Mouse (Mus musculus) thymus, postnatal 10 days (tissue): ENCODE results near the gene Pld6.
A peak's percentile ranks its signal among the peaks of the same experiment; 100 is the strongest.

Experiments used
- DNase-seq, 2 experiments: peaks; one replicate each; pipeline ENCODE4 v3.0.0; 2021; ENCODE audit warnings: low spot score in 2 of 2

Pld6 gene

DNA sequence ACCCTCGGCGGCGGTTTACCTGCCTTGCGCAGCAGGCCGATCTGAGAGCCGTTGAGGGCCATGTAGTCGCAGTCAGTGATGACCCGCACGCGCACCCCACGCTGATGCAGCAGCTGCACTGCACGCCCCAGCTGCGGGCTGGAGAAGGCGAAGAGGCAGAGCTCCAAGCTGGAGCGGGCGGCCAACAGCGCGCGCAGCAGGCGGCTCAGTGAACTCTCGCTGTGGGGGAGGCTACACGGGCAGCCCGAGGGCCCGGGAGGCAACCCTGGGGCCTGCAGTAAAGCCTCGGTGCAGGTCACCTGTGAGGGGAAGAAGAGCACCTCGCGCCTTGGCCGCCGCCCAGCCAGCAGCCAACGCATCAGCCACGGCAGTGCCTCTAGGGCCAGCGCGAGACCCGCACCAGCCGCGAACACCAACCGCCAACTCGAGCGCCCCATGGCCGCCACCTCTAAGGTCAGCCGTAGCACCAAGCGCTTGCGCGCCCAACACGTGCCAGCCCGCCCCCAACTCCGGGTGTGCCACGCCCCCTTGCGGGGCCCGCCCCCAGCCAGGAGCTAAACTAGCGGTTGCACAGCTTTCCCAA lies at the start of gene Pld6:
TSS of gene Pld6 (minus strand) at position 447 of the 583 bp plus-strand sequence.
- DNase-seq = peak; percentile 31 to 55

DNA sequence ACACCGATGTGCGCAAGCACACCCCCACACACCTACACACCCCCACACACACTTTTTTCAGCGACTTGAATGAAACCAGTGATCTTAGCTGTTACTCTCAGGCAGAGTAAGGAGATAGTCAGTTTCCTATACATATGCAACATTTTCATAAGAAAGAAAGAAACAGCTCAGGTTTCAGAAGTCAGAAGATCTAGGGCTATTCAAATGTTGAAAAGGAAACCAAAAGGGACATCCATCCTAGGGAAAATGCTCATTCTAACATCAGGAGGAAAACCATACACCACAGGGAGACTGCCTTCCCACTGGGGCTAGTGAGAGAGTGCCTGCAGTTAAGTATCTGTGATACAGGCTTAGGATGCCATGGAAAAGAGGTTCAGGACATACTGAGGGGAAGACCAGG lies 34.2 kb upstream of the Pld6 start:
- DNase-seq = no peak

DNA sequence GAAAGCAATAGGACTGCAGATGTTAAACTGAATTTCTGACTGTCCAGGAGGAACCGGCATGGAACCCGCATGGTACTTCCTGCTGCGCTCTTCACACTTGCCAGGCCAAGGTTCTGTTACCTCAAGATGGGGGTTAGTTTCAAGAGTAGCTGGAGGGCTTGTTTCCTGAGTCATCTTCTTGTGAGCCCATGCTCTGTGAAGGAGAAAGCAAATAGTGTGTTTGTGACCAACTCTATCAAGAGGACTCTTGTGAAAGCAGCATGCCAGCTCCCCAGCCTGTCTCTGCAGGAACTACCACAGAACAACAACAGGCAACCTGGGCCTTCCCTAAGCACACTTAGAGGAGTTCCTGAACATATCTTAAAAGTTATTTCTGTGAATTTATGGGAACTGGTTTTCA lies 30.5 kb upstream of the Pld6 start:
- no peak for DNase-seq

DNA sequence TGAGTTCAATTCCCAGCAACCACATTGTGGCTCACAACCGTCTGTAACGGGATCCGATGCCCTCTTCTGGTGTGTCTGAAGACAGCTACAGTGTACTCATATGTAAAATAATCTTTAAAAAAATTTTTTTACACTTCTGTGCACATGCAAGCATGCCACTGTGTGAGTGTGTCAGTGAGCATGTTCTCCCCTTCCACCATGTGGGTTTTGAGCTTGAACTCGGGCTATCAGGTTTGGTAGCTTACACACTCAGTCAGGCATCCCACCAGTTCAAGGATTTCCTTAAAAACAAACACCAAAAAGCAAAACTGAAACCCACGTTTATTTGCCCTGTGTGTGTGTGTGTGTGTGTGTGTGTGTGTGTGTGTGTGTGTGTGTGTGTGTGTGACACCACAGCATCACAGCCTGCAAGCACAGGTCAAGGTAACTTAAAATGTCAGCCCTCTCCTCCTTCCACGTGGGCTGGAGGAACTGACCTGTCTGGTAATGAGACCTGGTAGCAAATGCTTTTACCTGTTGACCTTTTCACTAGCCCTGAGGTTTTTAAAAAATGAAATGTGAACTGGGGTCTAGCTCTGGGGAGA lies 28.1 kb upstream of the Pld6 start:
- DNase-seq = no peak

DNA sequence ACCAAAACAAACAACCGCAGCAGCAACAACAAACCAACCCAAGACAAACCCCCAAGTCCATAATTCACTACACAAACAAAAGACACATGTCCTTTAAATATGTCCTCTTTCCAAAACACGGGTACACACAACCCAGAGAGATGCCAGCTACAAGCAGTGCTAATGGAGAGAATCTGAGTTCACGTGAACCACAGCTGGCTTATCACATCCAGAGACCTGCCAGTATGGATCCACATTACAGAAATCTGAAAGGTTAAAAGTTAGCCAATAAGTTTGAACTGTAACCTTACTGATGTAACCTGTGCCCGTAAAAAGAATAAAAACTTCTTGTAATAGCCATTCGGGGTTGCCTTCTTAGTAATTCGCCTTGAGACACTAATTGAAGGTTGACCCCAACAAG lies 27.5 kb upstream of the Pld6 start:
- DNase-seq = no peak

DNA sequence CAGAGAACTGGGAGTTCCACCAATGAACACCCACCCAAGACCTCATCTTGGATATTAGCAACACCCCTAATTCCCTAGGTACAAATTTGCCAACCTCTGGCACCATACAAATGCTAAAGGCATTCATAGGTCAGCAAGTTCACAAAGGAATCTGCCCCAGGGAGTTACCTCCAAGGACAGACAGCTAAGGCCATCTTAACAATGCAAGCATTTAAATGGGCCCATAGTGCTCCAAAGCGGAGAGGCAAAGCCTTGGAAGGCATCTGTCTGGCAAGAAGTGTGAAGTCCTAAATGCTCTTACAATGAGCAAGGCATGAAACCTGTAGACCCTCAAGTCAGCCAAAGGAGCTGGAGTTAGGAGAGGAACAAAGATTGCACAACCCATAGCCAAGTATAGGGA lies 26.9 kb upstream of the Pld6 start:
- DNase-seq = no peak

DNA sequence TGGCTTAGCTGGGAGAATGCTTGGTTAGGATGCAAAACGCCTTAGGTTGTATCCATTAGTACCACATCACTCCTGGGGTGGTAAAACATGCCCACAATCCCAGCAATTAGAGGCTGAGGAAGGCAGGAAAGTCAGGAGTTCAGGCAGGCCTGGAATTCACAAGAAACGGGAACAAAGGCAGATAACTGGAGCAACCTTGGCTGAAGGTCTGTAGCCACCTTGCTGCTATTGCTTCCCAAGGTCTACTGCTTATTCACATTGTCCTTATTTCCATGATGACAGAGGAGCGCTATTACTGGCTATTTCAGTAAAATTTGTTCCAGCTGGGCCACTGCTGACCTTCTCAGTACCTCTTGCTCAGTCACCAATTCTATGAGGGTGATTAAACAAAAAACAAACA lies 25.8 kb upstream of the Pld6 start:
- no peak for DNase-seq

DNA sequence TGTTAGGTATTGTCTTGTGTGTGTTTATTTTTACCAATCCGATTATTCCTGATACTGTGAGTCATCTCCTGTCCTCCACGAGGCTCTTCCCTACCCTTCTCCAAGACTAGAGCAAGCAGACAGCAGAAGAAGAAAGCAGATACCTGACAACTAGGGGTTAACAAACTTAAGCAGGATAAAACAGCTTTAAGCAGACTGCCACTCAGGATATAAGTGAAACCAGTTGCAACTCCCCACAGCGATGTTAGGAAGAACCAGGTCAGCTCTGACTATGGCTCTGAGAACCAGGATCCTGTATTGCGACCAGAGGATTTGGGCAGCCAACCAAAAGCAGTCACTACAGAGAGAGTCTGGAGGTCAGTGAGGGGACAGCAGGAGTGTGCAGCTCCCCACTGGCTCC lies 23.8 kb upstream of the Pld6 start:
- DNase-seq = no peak

DNA sequence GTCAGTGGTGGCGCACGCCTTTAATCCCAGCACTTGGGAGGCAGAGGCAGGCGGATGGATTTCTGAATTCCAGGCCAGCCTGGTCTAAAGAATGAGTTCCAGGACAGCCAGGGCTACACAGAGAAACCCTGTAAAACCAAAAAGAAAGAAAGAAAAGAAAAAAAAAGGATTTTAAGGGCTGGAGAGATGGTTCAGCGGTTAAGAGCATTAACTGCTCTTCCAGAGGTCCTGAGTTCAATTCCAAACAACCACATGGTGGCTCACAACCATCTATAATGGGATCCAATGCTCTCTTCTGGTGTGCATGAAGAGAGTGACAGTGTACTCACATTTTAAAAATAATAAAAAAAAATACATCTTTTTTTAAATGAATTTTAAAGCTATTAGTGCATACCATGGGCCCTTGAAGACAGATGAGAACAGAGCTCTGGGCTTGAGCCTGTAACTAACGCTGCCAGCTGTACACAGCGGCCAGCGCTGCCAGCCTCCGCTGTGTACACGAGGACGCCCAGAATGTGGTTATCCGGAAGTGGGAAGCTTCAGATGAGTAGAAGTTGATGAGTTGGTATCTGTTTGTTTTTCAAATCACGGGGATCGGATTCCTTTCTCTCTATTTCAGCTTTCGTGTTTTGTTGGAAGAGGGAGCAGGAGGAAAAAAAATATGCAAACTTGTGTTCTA lies 23.2 kb upstream of the Pld6 start:
- DNase-seq = no peak

DNA sequence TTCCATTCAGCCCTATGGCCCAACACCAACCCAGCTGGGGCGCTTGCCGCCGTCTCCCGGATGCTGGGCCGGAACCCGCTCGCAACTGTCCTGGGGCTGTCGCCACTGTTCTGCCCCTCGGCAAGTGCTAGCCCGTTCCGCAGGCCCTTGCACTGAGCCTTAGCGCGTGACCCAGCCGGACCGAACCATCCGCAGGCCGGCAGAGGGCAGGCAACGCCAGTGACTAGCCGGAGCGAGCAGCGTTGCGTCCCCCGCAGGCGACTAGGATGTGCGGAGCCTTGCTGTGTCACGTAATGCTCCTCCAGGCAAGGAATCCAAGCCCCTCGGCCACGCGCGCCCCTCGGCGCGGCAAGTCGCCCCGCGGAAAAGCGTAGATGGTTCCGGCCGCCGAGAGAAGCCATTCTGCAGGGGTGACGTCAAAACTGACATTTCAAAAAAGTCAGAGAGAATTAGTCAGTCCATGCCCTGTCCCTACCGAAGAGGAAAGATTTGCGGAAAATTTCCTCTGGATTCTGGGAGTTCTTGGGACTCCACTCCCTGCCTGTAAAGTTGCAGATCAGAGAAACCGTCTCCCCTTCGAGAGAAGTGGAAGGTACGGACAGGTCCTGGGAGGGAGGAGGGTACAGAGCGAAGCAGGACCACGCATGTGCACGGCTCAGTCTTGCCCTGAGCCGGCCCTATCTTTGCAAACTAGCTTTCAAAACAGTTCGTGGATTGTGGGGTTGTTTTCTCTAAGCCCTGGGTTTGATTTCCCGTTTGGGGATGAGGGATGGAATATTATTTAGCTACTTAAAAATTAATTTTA lies 22.4 kb upstream of the Pld6 start, which contains the start of gene Flcn:
TSS of gene Flcn (minus strand) at position 347 of the 805 bp plus-strand sequence.
- DNase-seq = peak; percentile 64 to 72

DNA sequence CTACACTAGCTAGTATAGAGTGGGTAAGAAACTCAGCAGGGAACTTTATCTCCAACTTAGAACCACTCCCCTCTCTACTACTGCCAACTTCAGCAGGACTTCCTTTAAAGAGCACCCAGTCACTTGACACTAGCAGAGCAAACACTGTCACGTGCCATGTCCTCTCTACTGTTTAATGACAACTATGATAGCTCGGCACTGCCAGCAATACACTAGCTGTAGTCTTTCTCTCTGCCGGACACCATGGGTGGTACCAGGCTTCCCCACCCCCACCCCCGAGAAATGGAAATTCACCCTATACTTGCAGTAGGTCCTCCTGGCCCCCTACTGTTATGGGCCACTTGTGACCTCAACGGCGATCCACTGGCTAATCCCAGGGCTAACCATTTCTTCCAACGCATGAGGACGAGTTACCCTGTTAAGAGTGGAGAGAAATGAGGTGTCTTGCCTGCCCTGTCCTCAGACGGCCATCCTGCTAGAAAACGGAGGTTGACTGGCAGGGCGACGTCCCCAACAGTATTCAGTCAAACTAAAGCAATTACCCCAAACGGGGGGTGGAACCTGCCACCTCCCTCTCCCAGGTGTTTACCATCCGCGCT lies 21.7 kb upstream of the Pld6 start:
- no peak for DNase-seq

DNA sequence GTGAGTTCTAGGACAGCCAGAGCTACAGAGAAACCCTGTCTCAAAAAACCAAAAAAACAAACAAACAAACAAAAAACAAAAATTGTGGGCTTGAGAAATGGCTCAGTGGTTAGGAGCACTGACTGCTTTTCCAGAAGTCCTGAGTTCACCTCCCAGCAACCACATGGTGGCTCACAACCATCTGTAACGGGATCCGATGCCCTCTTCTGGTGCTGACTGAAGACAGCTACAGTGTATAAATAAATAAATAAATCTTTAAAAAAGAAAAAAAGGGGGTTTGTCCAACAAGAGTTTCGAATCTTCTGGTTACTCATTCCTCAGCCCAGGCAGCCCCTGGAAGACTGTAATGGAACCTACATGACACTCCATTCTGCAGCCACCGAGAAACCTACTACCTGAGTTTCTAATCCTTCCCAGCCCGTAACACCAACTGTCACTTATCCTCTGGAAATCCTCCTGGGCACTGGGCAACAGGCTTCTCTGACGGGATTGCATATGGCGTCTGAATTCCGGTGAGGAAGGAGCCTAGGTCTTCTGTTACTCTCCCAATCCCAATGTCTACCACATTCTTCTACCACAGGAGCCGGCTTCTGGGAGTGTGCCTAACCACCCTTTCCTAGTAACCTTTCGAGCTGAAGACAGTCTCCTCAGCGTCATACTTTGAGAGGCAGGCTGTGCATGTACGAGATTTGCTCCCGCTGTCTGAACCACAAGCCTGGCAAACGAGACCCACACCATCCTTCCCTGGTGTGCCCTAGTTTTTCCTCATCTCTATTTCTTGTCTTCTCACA lies 20.9 kb upstream of the Pld6 start:
- no peak for DNase-seq

DNA sequence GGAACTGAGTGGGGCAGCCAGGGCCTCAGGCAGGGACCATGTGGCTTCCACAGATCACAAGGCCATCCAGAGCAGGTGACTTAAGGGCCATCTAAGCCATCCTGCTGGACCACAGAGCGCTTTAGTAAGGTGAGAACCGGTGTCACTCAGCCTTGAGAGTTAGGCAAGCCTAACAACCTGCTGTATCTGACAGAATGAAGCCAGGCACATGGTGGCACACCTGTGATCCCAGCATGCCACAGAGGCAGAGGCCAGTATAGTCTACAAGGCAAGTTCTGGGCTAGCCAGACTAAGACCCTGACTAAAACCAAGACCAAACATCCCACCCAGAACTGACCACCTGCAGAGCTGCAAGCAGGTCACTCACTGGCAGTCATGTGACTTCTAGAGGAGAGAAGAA lies 18.2 kb upstream of the Pld6 start:
- no peak for DNase-seq

DNA sequence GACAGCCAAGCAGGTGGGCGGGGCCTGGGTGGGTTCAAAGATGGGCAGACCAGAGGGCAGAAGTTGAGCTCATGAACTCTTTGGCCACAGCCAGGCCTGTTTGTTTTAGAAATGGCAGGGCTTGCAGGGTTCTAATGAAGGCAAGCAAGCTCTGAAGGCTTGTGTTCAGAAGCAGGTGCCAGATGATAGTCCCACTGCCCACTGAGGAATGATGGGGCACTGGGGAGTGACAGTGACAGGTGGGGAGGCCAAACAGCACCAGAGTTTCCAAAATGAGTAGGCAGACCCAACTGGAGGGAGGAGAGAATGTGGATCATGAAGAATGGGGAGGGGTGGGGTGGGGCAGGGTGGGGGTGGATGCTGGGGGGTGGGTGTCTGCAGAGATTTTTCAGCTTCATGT lies 17.8 kb upstream of the Pld6 start:
- no peak for DNase-seq

DNA sequence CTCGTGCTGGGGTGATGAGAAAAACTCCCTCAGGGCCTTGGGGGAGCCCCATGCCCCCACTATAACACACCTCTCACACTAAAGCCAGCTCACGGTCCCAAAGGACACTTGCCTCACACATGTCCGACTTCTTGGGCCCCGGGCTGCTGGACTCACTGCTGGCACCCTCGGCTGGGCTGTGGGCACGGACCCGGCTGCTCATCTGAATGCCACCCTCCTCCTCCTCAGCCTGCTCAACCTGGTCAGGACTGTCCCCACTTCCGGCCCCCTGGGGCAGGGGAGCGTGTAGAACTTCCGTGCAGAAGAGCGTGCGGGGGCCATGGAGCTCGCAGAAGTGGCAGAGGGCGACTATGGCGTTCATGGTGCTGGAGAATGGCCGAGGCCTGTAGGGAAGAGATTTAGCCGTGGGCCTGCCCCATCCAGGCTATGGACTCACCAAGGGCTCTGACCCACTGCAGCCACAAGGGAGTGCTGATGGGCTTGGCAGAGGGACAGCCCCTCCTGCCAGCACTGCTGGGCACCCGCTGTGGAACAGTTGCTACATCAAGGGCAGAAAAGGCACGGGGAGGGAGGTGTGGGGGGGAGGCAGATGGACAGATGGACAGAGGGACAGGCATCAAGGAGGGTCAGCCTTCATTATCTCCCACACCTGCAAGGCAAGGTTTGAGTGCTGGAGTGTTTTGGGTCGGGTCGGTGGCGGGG lies 17.1 kb upstream of the Pld6 start:
- no peak for DNase-seq

DNA sequence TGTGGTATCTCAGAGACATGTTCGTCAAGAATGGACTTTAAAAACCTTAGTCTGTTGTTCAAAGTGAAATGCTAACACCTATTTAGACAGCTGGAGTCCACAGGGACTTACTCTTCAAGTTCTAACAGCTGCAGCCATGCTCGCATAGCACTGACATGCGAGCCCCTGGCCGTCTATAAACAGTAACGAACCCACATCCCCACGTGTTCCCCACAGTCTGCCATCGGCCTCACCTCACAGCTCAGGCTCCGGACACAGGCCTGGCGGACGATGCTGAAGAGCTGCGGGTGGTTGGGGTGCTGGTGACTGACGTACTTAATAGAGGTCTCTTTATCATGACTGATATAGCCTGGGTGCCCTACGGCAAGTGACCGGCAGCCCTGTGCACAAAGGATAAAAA lies 16.1 kb upstream of the Pld6 start:
- no peak for DNase-seq

DNA sequence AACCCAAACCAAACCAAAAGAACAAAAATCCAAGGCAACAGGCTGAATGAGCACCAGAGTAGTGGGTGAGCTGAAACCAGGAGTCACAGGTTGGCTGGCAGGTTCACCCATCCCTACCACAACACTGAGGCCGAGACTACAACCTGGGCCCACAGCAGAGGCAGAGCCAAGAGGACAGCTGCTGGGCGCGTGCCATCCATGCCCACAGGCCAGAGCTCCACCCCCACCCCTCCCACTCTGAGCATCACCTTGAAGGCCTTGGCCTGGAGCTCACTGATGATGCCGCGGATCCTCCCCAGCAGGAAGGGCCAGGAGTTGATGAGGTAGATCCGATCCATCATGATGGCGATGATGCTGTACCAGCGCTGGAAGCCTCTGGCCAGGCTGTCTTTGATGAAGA lies 14.4 kb upstream of the Pld6 start:
- no peak for DNase-seq

DNA sequence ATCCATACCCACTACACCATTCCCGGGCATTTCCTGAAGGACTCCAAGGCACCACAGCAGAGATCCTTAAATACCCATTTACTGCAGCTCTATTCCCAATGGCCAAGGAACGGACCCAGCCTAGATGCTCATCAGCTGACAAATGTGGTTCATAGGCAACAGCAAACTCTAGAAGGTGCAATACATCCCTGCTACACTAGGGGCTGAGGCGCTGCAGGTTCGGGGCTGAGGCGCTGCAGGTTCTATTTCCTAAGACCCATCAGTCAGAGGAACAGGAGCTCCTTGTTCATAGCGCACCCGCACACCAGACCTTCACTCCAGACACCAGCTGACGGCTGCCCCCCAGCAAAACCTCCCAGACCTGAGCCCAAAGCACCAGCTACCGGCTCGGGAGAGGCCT lies 13.0 kb upstream of the Pld6 start:
- no peak for DNase-seq

DNA sequence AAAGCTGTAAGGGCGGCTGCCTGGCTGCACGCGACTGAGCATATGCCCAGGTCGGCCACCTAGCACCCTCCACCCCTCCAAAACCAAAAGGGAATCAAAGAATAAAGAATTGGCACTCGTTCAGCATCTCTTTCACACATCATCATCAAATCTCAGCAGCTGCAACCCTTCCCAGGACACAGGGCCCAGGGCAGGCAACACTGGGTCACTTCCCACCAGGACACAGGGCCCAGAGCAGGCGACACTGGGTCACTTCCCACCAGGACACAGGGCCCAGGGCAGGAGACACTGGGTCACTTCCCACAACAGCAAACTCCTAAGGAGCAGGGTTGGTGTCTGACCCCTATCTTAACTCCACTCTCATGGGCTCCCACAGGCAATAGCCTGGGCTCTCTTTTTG lies 5.9 kb upstream of the Pld6 start:
- no peak for DNase-seq

DNA sequence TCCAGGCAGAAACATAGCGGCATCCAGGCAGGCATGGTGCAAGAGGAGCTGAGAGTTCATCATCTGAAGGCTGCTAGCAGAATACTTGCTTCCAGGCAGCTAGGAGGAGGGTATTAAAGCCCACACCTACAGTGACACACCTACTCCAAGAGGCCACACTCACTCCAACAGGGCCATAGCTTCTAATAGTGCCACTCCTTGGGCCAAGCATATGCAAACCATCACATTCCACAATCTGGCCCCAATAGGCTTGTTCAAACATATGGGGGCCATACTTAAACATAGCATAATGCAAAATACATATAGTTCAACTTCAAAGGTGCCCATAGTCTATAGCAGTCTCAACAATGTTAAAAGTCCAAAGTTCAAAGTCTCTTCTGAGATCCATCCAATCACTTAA lies 1.9 kb upstream of the Pld6 start:
- DNase-seq = no peak
